Mouse (Mus musculus): ENCODE measurements around the gene Gtf2h3.

Gene Gtf2h3

GRCm38 (mm10) chr5:124636694-124637093 lies 57.8 kb downstream of the Gtf2h3 start:
- no peak for DNase-seq (ENCODE audit: extremely low read depth, low read depth, low spot score)

GRCm38 (mm10) chr5:124637300-124637699 lies 58.4 kb downstream of the Gtf2h3 start:
- DNase-seq (ENCODE audit: extremely low read depth, low read depth, low spot score), result no peak

- DNase-seq (ENCODE audit: extremely low read depth, low read depth, low spot score), result no peak
Observed at GRCm38 (mm10) chr5:124637836-124638235, 58.9 kb downstream of the Gtf2h3 start.
